Mouse (Mus musculus) mature B cell (primary cell): ENCODE results near the gene Prom1.
"Not testable (repeated sequence)": the region's sequence is repeated elsewhere in the genome, so short reads cannot be mapped to it uniquely, and the experiment has no call there.

Experiments
- in situ Hi-C: fragments of 300-500 bp; cut with MboI; formaldehyde crosslinking; loops from 2 replicates; pipeline ENCODE4 v1.14.3; 2019

The Prom1 gene

DNA sequence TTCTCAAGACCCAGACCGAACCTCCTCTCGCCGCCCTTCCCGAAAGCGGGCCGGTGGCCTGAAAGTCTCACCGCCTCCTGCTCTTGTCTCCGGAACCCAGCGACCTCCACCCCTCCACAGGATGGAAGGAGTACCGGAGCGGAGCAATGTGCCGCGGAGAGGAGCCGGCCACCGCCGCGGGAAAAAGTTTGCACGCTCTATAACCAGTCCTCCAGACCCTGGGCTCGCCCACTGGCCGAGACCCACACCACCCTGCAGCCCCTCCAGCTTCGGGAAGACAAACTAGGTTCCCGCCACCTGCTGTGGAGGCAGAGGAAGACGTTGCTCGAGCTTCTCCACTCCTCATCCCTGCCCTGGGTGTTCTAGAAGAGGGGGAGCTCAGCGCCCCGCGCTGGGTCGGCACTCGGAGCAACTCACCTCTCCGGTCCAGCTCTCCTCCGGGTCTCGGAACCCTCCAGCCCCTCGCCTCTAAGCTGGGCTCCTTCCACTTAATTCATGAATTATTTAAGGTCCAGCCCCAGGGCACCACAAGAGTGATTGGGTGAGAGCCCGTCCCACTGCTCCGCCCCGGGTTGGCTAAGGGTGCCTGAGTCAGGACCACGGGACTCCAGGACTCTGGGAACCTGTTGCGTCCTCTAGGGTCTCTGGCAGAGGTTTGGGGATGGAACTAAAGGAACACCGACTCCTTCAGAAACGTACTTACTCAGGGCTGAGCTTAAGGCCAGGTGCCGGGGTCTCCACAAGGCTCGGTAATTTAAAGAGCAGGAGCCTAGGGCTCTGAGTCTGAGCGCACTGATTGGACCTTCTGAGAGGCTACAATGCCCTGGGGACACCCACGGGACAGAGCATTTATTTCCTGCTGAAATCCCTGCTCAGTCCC is at the start of gene Prom1:
Gene Prom1, minus strand, starts transcription at position 802 of the 880 bp plus-strand sequence.
- in situ Hi-C loops, result no loop called here

DNA sequence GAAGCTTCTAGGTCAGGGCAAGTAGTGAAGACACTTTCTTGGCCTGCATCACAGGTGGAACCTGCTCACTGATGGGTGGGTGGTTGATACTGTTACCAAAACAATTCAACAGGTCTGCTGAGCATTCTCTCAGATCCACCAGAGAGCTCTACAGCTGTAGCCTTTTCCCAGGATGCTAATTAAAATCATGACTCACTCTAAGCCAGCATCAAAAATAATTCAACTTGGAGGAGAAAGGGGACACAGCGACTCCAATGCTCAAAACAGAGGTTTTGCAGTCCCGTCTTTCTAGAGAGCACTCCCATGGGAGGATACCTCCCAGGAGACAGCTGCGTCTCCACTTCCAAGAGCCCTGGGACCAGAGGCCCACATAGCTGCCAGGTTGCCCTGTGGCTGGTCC is 45.9 kb upstream of the Prom1 start:
- in situ Hi-C loops, result no loop called here

DNA sequence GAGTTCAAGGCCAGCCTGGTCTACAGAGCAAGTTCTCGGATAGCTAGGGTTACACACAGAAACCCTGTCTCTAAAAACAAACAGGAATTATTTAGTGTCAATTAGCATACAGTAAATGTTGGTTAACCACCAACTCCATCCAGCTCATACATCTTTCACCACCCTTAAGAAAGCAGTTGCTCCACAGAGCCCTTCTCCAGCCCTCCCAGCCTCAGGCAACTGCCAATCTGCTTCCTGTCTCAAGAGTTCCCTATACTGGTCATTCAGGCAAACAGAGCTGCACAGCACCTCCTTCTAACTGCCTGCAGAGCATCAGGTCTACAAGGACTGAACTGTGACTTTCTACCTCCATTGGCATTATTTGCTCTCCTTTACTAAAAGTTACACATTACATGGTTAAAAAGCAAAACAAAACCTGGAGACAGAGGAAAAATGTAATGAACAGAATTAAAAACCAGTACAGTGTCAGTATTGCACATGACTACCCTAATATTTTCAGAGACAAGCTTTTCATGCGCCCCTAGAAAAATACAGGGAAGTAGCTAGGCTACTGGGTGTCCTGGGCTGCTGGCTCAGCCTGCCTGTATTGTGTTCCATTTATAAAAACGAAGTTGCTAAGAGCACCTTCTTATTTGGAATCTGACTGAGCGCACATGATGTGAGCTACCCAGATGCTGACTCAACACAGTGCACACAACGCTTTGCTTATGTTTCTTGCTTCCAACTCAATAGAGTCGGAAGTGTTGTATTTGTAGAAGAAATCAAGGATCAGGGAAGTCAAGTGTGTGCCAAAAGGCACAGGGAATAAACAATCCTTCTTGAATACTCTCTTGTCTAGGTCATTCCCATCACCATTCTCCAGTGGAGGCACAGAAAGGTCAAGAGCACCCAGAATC is 44.9 kb upstream of the Prom1 start:
- in situ Hi-C loops, result no loop called here

DNA sequence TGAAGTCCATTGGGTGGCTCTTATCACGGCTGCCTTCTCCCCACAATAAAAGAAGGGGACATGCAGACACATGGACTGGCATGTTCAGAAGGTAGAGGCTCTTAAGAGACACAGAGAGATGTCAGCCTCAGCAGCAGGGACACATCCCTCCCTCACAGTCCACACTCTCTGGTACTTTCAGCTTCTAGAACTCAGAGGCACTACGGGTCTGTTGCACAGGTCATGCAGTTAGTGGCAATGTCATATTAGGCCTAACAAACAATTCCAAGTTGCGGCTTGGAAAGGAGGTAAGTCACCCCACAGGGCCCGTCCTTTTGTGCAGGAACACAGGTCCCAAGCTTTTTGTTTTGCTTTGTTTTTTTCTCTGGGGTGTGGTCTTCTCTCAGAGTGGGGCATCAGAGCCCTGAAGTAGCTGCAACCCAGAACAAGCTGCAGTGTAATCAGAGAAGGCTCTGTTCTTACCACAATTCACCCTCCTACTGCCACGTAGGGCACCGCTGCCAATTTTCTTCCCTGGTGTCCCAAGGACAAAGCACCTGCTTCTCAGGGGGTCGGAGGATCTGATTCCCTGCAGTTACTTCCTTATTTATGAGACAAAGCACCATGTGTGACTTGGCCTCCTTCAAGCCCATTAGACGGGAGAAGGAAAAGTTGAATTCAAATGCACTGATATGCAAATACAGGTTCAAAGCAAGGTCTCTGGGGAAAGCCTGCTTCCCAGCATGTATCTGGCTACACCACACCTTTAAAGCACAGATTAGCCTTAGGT is 41.8 kb upstream of the Prom1 start:
- in situ Hi-C loops, result no loop called here

DNA sequence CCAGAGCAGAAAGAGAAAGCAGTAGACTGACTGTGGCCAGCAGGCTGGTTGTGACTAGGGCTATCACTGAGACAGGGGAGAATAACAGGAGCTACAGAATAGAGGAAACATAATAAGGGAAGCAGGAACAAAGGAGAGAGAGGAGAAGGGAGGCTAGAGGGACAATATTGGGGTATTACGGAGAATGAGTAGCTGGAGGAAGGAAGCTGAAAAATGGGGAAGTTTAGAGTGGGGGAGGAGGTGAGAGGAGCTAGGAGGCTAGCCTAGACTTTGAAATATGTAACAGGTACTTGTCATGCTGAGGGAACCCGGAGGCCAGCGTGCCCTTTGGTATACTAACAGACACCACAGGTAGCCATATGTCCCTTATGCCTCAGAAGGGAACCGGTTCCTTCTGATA is 25.7 kb upstream of the Prom1 start:
- in situ Hi-C loops, result no loop called here

DNA sequence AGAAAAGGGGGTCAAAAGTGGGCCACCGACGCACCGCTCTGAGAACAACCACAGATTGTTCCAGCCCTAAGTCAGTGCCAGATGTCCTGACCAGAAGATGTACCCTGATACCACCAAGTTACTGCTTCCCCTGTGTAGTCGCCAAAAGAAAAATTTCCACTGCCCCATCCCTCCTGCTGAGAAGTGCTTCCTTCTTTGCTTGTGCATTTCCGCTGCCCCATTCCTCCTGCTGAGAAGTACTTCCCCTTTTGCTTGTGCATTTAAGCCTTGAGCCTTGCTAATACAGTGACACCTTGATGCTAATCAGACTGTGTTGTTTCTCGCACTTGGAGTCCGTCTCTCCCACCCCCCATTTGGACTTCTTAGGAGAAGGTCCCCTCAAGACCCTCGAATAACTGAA is 24.7 kb upstream of the Prom1 start:
- in situ Hi-C loops, result not testable (repeated sequence)

DNA sequence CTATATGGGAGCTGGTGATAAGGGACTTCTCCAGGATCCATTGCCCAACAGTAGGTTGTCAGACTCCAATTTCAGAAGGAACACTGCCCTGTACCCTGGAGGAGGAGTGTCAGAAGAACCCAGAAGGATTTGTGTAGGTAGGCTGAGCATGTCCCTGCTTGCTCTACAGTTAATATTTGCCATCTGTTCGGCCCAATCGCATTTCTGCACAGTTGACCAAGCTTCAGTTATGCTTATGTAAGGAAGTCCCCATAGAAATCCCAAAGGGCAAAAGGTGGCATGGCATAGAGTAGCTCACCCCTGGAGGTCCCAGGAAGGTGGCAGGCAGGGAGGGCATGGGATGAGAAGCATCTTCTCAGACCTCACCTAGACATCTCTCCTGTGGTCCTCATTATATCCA is 19.6 kb upstream of the Prom1 start:
- in situ Hi-C loops, result no loop called here

DNA sequence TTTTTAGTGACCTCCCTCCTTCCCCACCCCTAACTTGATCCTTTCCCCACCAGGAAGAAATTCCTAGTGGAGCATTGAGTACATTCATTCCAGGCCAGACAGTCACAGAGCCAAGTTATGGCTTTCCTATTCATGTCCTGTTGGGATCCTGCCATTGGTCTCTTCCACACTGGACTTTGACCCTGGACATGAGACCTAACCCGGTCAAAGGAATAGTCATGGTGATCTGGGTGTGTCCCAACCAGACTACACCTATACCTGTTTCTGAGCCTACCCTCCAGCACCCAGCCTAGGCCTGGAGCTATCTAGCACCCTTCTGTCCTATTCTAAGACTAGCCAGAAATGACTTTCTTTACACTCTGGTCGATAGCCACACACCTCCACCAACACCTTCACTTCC is 11.3 kb upstream of the Prom1 start:
- in situ Hi-C loops, result no loop called here

DNA sequence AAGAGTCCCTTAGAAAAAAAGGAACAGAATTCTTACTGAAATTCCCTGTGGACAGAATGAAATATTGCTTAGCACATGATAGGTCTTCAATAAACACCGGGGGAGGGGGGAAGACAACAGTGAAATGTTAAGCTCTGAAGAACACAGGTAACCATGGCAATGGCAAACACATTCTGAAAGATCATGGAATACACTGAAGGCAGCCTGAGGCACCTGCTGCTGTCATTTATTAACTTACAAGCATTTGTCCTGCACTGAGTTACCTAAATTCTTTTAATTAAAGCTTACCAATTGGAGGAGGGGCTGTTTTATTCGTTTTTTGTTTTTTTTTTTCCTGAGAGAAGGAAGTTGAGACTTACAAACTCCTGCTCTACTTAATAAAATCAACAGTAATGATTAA is 7.3 kb upstream of the Prom1 start:
- in situ Hi-C loops, result no loop called here

DNA sequence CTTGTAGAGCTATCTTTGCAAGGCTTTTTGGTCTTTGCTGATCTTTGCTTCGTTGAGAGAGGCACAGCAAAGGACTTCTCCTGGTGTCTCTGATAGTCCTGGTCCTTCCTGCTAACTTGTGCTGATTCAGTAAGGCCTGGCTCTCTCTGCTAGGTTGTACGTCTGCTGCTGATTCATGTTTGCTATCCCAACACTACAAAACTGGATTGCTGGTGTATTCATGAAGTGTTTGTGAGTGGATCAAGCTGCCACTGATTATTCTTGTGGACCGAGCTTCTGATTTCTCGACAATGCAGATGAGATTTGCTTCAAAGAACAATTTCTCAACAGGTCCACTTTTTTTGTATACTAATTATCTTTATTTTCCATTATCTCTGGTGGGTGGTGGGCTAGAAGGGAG is 6.3 kb upstream of the Prom1 start:
- in situ Hi-C loops, result no loop called here

DNA sequence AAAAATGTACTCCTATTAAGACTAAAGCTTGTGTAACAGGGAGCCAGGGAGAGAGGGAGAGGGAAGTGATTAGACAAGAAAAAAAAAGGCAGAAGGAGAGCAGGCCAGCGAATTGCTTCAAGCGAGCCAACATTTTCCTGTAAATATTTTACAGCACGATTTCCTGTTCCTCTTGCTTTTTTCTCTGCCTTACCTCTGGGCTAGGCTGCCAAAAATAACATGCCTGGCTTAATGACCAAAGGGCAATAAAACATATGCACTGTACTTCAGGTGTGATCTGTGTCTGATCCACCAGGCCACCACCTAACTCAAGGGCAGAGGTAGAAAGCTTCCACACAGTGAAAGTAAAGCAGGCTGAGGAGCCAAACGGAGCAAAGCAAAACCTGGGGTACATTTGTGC is 3.4 kb upstream of the Prom1 start:
- in situ Hi-C loops, result no loop called here

DNA sequence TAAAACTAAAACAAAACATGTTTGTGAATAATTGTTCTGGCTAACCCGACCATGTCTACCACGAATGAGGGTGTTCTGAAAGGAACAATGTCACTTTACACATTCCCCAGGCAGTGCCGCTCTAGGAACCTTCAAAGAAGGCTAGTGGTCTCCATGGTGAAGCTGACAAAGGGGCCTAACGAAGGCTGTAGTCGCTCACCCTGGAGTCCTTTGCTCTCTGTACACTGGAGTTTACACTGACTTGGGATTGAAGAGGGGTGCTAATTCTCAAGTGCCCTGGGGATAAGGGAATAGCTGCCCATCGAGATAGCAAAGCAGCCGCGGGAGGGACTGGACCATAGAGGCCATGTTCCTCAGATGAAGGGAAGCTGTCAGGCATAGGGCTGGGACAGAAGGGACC is 2.9 kb upstream of the Prom1 start:
- in situ Hi-C loops, result no loop called here

DNA sequence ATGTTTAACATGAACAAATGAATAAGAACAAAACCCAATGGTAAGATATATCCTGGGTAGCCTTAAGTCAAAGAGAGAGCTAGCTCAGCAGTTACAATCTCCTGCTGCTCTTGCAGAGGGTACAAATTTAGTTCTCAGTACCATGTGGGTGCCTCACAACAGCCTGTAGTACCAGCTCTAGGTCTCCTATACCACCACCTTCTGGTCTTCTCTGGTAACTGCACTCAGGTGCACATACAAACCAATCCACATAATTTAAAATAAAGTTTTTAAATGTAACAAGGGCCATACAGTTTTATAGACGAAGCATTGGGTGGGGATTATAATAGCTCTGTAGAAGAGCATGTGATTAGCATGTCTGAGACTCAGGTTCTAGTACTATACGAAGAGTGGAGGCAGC is 2.3 kb upstream of the Prom1 start:
- in situ Hi-C loops, result no loop called here

DNA sequence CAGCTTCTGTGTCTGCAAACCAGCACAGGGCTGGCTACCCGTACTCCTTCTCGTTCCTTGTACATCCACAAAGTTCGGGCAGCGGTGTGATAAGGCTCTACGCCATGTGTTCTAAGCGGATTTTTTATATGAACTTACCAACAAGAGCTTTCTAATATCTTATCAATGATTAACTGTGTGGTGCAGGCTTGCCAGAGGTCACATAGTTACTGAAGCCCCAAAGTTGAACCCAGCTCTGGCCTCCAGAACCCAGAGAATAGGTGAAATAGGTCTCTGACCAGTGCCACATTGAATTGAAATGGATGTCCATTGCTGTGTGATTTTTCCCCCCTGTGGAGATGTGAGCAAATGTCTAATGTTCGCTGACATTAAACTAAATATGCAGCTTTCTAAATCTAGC is 1.3 kb upstream of the Prom1 start:
- in situ Hi-C loops, result no loop called here

DNA sequence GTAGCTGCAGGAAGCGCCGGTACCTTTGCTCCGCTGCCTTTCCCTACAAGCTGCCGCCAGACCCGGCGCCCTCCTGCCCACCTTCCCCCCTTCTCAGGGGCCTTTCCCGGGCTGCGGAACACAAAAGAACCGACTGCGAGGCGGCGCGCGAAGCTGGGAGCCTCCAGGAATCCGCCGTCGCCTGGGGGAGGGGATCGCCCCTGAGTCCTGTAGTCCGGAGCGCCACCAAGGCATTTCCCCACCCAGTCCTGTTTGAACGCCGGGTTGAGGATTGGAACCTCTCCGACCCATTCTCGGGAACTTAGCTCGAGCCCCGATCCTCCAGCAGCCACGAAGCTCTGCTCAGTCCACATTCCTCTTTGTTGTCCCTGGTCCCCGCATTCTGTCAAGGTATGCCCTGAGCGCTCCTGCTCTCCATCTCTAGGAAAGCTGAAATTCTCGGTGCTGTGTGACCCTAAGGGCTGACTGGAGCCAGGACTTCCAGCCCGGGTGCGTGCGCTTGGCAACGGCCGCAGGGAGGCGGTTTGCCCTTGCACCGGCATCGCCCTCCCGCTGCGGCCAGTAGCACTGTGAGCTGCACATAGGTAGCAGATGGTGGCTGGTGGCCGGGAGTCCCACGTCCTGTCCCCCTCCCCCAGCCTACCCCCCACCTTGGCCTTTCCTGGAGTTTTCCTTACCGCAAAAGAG is 1.1 kb downstream of the Prom1 start:
- in situ Hi-C loops, result no loop called here

DNA sequence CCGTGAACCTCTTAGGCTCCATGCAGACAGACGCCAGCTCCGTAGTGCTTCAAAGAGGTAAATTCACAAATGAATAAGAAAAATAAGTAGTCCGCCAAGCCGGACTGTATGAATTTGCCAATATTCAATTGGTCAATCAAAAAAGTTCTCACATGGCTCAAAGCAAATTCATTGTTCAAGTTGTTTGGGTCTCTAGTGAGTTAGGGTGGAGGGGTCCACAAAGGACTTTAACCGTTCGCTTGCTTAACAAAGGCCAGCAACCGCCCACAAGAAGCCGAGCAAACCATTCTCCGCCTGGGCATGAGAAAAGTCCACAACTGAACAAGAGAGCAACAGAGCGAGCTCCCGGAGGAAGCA is 1.7 kb downstream of the Prom1 start:
- in situ Hi-C loops, result no loop called here

DNA sequence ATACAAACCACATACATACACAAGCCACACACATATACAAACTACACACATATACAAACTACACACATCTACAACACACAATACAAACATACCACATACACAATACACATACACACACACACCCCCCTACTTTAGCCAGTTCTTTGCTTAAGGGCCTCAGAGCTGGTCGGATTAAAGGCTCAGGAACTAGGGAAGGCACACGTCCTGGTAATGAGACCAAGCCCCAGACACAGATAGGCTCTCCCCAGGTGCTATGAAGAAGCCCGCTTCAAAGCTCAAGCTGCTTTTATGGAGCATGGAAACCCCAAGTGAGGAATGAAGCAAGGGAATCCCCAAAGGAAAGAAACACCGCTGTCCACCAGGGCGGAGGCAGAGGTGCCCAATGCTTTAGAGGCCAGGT is 4.8 kb downstream of the Prom1 start:
- in situ Hi-C loops, result no loop called here

DNA sequence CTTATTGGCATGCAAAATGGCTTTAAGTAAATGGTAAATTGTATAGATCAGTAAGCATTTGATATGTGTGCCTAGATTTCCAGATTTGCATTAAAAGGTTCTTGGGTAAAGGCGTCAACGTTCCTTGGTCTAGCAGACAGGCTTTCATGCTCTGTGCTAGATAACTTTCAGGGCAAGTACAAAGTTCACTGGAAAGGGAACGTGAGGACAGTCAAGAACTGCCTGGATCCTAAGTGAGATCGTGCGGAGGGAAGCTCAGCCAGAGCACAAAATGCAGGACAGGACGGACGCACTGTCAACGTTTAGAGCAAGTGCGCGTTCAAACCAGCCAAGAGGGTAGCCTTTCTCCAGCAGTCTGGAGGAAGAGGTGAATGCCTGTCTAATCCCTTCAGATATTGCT is 5.7 kb downstream of the Prom1 start:
- in situ Hi-C loops, result no loop called here

DNA sequence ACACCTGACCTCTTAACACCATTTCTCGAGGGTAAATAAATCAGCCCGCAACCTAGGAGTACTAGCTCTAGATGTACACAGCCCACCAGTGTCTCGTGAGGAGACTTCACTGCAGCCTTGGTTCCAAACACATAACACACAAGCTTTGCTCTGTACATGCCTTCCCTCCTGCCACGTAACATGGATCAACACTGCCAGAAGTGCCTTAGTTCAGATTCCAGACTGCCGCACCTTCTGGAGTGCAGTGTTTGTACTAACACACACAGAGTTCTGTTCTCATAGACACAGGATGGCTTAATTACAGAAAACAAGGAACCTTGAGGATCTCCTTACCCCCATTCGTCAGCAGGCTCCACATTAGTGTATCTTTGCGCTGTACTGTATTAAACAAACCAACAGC is 6.1 kb downstream of the Prom1 start:
- in situ Hi-C loops, result no loop called here

DNA sequence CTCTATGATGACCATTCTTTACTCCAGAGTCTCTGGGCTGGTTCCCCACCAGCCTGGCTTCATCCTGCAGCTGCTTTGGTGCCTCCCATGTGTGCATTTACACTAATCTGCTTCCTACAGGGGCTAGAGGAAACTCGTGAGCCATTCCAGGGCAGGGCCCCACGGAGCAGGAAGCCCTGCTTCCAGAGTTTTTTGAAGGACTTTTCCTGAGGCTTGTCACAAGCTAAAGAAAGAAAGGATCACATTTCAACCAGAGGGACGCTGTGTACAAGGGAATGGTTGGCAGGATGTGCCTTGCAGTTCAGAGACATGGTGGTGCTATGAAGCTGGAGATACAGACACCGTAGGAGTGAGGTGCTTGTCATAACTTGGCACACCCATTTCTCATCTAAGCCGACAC is 14.8 kb downstream of the Prom1 start:
- in situ Hi-C loops, result no loop called here

DNA sequence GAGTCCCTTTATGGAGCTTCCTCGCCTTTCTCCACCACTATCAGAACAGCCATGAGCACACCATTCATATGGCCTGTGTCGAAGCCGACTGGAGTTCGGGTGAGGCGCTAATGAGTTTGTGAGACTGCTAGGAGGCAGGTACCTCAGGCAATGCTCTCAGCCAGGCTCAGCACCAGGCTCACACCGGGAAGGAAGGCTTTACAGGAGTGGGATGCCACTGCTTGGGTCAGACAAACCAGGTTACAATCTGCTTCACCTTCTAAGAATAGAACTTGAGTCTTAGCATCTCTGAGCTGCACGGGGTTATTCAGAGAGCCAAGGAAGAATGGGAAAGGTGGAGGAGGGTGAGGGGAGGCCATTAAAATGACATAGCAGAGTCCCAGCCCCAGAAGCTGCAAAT is 16.0 kb downstream of the Prom1 start:
- in situ Hi-C loops, result no loop called here

DNA sequence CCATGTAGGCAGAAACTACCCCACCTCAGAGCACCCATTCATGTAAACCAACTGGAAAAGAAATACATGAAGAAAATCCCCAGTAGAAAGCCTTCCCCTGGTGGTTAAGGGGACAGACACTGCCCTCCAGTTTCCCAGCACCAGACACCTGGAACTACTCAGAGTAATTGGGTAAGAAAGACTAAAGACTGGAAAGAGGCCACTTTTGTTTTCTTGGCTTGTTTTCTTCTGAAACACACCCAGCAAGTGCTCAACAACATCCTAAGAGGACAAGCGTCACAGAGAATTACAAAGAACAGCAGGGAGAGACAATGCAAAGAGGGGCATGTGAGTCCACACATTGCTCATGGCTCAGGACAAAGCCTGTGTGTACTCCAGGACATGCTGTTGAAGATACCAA is 20.7 kb downstream of the Prom1 start:
- in situ Hi-C loops, result no loop called here
